Mouse (Mus musculus) hindbrain, embryonic 14.5 days (tissue): ENCODE results near the gene Ifna4. TPM values are rescaled to one million over a fixed set of nuclear protein-coding genes. Genes with fewer than 3 reads are reported as not detected.

Experiments used
- ATAC-seq: fragments of 200-750 bp; cut with Nextera tagmentation; 2 replicates; pipeline ENCODE4 v1.8.0; 2017; ENCODE audit warnings: moderate number of reproducible peaks, mild to moderate bottlenecking, moderate TSS enrichment, moderate library complexity; ENCODE audit not compliant: low FRiP score
- DNase-seq: peaks from one replicate; pipeline ENCODE4 v3.0.0-alpha.2; 2015; ENCODE audit warnings: low spot score
- H3K27ac ChIP-seq: fragments of 300-500 bp; sonication (generic); 2 replicates; pipeline ENCODE4 v1.5.1; 2014; ENCODE audit warnings: mild to moderate bottlenecking, moderate library complexity
- H3K27me3 ChIP-seq: fragments of 300-500 bp; sonication (generic); 2 replicates; pipeline ENCODE4 v1.6.1; 2014; ENCODE audit warnings: mild to moderate bottlenecking, low read length, mixed read lengths; ENCODE audit not compliant: control insufficient read depth, insufficient read depth
- H3K36me3 ChIP-seq: fragments of 300-500 bp; sonication (generic); replicated peaks from 2 replicates; pipeline ENCODE4 v1.6.1; 2014; ENCODE audit not compliant: control insufficient read depth, insufficient read depth
- H3K4me1 ChIP-seq: fragments of 300-500 bp; sonication (generic); replicated peaks from 2 replicates; pipeline ENCODE4 v1.6.1; 2014; ENCODE audit warnings: antibody characterized with exemption, low read length, mixed read lengths; ENCODE audit not compliant: control insufficient read depth, insufficient read depth
- H3K4me2 ChIP-seq: fragments of 300-500 bp; sonication (generic); replicated peaks from 2 replicates; pipeline ENCODE4 v1.6.1; 2014; ENCODE audit warnings: mild to moderate bottlenecking, moderate library complexity
- H3K4me3 ChIP-seq: fragments of 300-500 bp; sonication (generic); replicated peaks from 2 replicates; pipeline ENCODE4 v1.5.1; 2014; ENCODE audit warnings: mild to moderate bottlenecking, low read length
- H3K9ac ChIP-seq: fragments of 300-500 bp; sonication (generic); 2 replicates; pipeline ENCODE4 v1.6.1; 2014
- H3K9me3 ChIP-seq: fragments of 300-500 bp; sonication (generic); 2 replicates; pipeline ENCODE4 v1.6.1; 2016; ENCODE audit warnings: low read length; ENCODE audit not compliant: control insufficient read depth
- WGBS: fragments of 180-500 bp; shearing (Covaris S2); extraction: QIAGEN DNeasy Blood & Tissue Kit; methylation state at CpG from one replicate; pipeline ENCODE4 v1.1.7; 2014; 5-methylcytosine and 5-hydroxymethylcytosine counted together
- polyA plus RNA-seq: library from polyadenylated mRNA; unstranded; fragments of >200 nt; fragmentation: Nextera tagmentation; extraction: Ambion mirVana; gene quantifications from 2 replicates; pipeline ENCODE4 v1.2.1, GENCODE M21; 2014

The Ifna4 gene
- polyA plus RNA-seq, 1 experiment from 2014 or later, result not detected

DNA sequence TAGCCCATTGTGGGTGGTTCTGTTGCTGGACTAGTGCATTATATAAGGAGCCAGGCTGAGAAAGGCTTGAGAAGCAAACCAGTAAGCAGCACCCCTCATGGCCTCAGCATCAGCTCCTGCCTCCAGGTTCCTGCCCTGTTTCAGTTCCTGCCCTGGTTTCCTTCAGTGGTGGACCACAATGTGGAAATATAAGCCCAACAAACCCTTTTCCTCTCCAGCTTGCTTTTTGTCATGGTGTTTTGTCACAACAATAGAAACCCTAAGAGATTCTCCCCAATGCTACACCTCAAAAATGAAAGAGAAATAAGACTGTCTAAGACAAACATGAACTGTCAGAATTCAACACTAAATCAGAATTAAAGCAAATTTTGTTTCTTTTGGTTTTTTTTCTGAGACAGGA, 17.6 kb downstream of the Ifna4 start:
- no peaks in the 10 kb centered on the region for H3K27me3 ChIP-seq

DNA sequence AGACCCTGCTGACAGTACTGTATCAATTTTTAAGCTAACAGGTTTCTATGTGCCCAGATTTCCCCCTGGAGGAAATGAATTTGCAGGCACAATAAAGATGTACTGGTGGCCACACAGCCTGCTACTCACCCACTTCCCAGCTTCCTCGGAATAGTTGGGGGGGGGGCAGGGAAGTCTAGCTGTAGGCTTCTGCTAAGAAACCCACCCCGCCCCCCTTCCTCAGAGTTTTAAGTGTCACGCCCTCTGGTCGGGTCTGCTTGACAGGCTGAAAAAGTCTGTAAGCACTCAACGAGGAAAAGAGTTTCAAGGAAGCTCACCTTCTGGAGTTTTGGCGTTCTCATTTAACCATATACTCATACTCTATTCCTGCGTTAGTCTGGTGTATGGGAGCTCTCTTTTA, 21.6 kb downstream of the Ifna4 start:
- no peaks in the 10 kb centered on the region for H3K36me3 ChIP-seq
- no peak overlapping the region for H3K9ac ChIP-seq
- WGBS, result 7% methylated on average over 7 of the region's 7 CpGs
- no peak overlapping the region for H3K27ac ChIP-seq
- no peak for ATAC-seq
- no peaks in the 10 kb centered on the region for H3K27me3 ChIP-seq
- no peaks in the 10 kb centered on the region for H3K9me3 ChIP-seq
- H3K4me2 ChIP-seq, result no peak overlapping the region
- no peak overlapping the region for H3K4me3 ChIP-seq
- 0 out of 2 replicates have a peak, but pooled peaks cover under 1% of the 10 kb centered on the region for H3K4me1 ChIP-seq
- no peak for DNase-seq

More for the DNA sequence above, 17.6 kb downstream of the Ifna4 start:
- H3K4me3 ChIP-seq, result no peak overlapping the region
- H3K9ac ChIP-seq, result no peak overlapping the region
- no peaks in the 10 kb centered on the region for H3K4me1 ChIP-seq
- no peaks in the 10 kb centered on the region for H3K36me3 ChIP-seq
- no peak for DNase-seq
- ATAC-seq, result no peak
- no peaks in the 10 kb centered on the region for H3K9me3 ChIP-seq
- no peak overlapping the region for H3K4me2 ChIP-seq
- H3K27ac ChIP-seq, result no peak overlapping the region

DNA sequence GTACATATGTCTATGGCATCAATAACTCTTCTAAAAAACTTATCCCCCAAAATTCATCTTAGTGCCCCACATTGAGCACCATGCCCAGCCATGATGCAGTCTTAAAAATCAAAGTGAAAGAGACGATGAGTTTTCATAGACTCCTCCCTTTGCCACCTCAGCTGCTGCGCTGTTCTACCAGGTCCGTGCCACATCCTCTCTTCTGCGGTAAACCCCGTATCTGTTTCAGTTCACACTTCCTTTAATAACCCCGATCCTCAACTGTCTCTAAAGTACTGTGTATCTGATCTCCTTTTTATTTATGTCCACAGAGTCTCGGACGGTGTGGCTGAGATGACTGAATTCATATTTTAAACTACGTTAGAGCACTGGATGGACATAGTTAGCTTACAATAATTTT, 22.9 kb downstream of the Ifna4 start:
- Histone ChIP-seq H3K9me3 (no peaks in the 10 kb centered on the region), H3K36me3 (no peaks in the 10 kb centered on the region), H3K4me3 (no peak overlapping the region), H3K4me2 (no peak overlapping the region), H3K4me1 (0 out of 2 replicates have a peak, but pooled peaks cover 3% of the 10 kb centered on the region), H3K27ac (no peak overlapping the region), H3K27me3 (no peaks in the 10 kb centered on the region), H3K9ac (no peak overlapping the region)
- DNase-seq (no peak), ATAC-seq (no peak)
- 72% methylated on average over 9 of the region's 9 CpGs for WGBS

DNA sequence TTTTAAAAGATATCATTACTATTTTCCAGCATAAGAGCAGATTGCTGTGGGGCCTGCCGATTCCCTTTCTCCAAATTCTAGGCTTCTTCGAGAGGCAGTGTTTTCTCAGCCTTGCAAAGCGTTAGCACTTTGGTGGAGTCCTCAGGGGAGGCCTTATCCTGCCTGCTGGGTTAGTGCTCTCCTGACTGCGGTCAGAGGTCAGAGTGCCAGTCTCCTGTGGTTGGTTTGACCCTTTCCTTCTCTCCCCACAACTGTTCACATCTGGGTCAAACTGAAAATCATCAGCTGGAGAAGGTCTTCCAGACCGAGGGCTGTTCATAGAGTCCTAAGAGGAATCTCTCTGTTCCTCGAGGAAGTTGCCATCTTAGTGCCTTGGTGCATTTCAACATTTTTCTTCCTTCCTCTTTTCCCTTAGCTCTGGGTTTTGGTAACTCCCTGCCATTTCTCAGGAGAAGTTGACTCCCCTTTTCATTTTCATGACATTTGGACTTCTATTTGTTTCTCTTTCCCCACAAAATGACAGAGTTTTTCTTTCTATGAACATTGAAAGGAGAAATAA, 23.4 kb downstream of the Ifna4 start:
- Histone ChIP-seq H3K9me3 (no peaks in the 10 kb centered on the region), H3K27ac (no peak overlapping the region), H3K4me3 (no peak overlapping the region), H3K9ac (no peak overlapping the region), H3K36me3 (no peaks in the 10 kb centered on the region), H3K27me3 (no peaks in the 10 kb centered on the region), H3K4me1 (0 out of 2 replicates have a peak, but pooled peaks cover 3% of the 10 kb centered on the region), H3K4me2 (no peak overlapping the region)
- 60% methylated on average over 6 of the region's 6 CpGs for WGBS
- ATAC-seq, result no peak
- DNase-seq, result no peak

DNA sequence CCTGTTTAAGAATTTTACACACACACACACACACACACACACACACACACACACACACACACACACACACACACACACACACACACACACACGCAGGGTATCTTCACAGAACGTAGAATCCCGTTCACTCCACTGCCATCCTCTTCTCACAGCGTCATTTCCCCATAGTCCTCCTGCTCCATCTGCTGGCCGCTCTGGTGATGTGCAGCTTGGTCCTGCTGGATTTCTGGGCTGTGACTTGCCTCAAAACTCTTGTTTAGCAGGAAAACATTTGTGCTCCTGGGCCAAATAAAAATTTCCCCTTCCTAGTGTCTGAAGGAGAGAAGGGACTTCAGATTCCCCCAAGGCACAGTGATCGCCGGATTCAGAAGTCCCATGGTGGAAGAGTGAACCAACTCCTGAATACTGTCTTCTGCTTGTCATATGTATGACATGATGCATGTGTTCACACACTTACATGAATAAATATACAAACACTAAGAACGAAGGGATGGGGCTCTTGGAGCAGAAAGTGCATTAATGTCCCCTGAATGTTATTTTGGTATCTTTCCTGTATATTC, 25.8 kb downstream of the Ifna4 start:
- peak; percentile 72; the same call in 1 of the 2 replicates for ATAC-seq
- peak overlapping the region; percentile 58; the same call in 1 of the 2 replicates for H3K9ac ChIP-seq
- 0% methylated on average over 8 of the region's 8 CpGs for WGBS

DNA sequence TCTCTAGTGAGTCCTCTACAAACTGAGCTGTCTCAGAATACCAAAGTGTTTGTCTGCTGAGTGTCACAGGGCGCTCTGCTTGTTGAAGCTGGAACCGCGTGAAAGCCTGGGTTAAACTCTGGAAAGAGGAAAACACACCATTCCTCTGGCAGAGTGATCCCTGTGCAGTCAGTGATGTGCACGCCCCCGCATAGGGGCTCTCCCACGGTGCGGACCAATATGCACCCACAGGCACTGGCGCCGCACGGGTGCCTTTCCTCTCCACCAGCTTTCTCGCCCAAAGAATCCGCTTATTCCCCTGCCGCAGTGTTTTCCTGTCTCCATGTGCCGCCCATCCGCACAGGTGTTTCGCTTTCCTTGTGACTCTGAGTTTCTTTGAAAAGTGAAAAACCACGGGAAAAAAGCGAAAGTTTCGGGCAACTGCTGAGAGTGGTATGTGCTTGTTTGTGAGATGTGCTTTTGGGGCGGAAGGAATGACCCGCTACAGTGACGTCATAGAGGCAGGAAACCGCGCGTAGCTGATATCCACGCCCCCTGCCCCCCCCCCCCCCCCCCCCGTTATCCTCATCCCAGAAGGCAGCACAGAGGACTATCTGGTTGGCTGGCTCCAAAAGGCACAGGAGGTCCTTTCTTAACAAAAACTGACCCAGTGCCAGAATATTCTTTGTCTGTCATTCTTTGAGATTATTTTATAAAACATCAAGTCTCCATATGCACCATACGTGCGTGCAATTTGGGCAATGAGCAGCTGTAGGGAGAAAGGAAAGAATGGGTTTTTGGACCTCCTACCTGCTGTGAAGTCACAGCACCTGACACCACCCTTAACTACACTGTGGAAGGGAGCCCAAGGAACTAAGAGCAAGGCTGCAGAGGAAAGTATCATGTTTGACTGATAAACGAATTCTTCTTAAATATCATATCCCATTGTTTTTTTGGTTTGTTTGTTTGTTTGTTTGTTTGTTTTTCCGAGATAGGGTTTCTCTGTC, 26.6 kb downstream of the Ifna4 start:
- Histone ChIP-seq H3K4me2 (peak overlapping the region; percentile 96), H3K9me3 (no peaks in the 10 kb centered on the region), H3K27ac (peak overlapping the region; percentile 29; the same call in 1 of the 2 replicates), H3K36me3 (no peaks in the 10 kb centered on the region), H3K27me3 (no peaks in the 10 kb centered on the region), H3K9ac (peak overlapping the region; percentile 58), H3K4me1 (0 out of 2 replicates have a peak, but pooled peaks cover 3% of the 10 kb centered on the region), H3K4me3 (peak overlapping the region; percentile 44)
- ATAC-seq (peak; percentile 72), DNase-seq (peak; percentile 66)
- WGBS, result 9% methylated on average over 31 of the region's 31 CpGs

More for the DNA sequence above, 25.8 kb downstream of the Ifna4 start:
- Histone ChIP-seq H3K36me3 (no peaks in the 10 kb centered on the region), H3K27ac (no peak overlapping the region; the same call in 1 of the 2 replicates), H3K4me2 (peak overlapping the region; percentile 96), H3K27me3 (no peaks in the 10 kb centered on the region), H3K4me3 (peak overlapping the region; percentile 44), H3K4me1 (0 out of 2 replicates have a peak, but pooled peaks cover 3% of the 10 kb centered on the region), H3K9me3 (no peaks in the 10 kb centered on the region)
- peak; percentile 82 for DNase-seq

DNA sequence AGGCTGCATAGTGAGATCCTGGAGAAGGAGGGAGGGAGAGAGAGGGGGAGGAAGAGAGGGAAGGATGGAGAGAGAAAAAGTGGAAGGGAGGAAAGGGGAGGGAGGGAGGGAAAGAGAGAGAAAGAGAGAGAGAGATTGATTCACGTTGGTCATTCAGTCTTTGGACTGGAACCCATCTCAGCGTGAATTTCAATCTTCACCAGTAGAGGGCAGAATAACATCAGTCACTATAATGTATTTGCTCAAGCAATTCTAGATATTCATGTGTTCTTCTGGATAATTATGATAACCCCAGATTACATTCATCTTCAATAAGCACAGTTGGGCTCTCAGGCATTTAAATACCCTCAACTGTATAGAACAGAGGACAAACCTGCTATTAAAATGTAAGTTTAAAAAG, 31.0 kb downstream of the Ifna4 start:
- peak; percentile 81 for DNase-seq
- no peak for ATAC-seq
- 0% methylated on average over 2 of the region's 2 CpGs for WGBS

DNA sequence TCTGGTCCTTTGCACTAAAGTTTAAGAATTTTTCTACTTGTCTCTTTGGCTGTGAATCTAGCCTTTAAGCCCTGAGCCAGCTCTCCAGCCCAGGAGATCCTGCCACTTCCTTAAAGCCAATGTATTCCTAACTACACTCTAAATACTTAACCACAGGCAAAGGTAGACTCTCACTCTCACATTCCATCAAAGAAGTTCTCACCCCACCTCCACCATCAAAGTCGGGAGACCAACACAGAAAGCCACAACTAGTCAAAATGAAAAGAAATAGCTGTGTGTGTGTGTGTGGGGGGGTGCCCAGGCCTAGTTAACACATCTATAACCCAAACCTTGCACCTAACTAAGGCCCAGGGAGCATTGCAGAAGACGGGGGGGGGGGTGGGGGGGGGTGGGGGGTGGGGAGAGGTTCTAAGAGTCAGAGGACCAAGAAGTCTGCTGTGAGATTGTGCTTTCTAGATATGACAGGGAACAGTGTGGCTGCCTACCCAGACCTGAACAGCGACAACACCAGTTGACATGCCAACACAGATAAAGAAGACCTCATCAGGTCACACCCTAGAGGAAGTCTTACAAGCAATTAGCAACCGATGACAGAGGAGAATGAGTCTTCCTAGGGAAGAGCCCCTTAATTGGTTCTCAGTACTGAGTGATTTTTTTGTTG, 33.9 kb downstream of the Ifna4 start:
- H3K9me3 ChIP-seq, result no peaks in the 10 kb centered on the region
- no peak for DNase-seq
- no peak overlapping the region for H3K4me2 ChIP-seq
- WGBS, result 87% methylated on average over 4 of the region's 4 CpGs
- no peaks in the 10 kb centered on the region for H3K27me3 ChIP-seq
- no peak overlapping the region for H3K27ac ChIP-seq
- H3K9ac ChIP-seq, result no peak overlapping the region
- no peaks in the 10 kb centered on the region for H3K4me1 ChIP-seq
- no peaks in the 10 kb centered on the region for H3K36me3 ChIP-seq
- no peak overlapping the region for H3K4me3 ChIP-seq
- ATAC-seq, result no peak

More for the DNA sequence above, 31.0 kb downstream of the Ifna4 start:
- H3K4me3 ChIP-seq, result no peak overlapping the region
- H3K27ac ChIP-seq, result no peak overlapping the region
- H3K27me3 ChIP-seq, result no peaks in the 10 kb centered on the region
- H3K4me1 ChIP-seq, result 0 out of 2 replicates have a peak, but pooled peaks cover 3% of the 10 kb centered on the region
- H3K4me2 ChIP-seq, result no peak overlapping the region
- H3K36me3 ChIP-seq, result no peaks in the 10 kb centered on the region
- no peaks in the 10 kb centered on the region for H3K9me3 ChIP-seq
- no peak overlapping the region for H3K9ac ChIP-seq

DNA sequence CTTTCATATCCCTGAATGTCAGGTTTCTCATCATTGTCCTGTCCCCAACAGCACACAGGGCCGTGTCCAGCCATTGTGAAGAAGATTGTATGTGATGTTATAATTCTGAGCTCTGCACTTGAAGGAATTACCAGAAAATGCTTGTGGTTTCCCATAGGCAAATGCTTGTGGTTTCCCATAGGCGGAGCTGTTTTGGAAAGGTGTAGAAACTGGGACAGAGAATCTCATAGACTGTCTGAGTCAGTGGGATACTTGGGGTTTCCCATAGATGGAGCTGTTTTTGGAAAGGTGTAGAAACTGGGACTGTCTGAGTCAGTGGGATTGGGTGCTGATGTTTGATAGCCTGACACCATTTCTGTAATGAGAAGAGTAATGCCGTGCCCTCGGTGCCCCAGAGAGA, 34.9 kb downstream of the Ifna4 start:
- Histone ChIP-seq H3K9me3 (no peaks in the 10 kb centered on the region), H3K9ac (no peak overlapping the region), H3K36me3 (no peaks in the 10 kb centered on the region), H3K4me3 (no peak overlapping the region), H3K4me2 (no peak overlapping the region), H3K27ac (no peak overlapping the region), H3K27me3 (no peaks in the 10 kb centered on the region), H3K4me1 (no peaks in the 10 kb centered on the region)
- ATAC-seq (no peak), DNase-seq (no peak)
- WGBS, result 84% methylated on average over 4 of the region's 4 CpGs
